Mouse (Mus musculus) midbrain, embryonic 14.5 days (tissue): ENCODE measurements at regions not wholly inside any gene's neighbourhood (a gene's known extent, or its start where the extent isn't known, plus 50 kb on each side); places are given as distances from the start of the nearest gene placed in this dataset.
"Not testable (repeated sequence)": the region's sequence is repeated elsewhere in the genome, so short reads cannot be mapped to it uniquely, and the experiment has no call there.

Source experiments
- ATAC-seq: fragments of 200-750 bp; cut with Nextera tagmentation; 2 replicates; pipeline ENCODE4 v1.8.0; 2017; ENCODE audit warnings: moderate number of reproducible peaks, moderate library complexity; ENCODE audit not compliant: low FRiP score, low TSS enrichment
- DNase-seq: peaks from one replicate; pipeline ENCODE4 v3.0.0-alpha.2; 2015
- H3K27ac ChIP-seq: fragments of 300-500 bp; sonication (generic); replicated peaks from 2 replicates; pipeline ENCODE4 v1.5.1; 2014; ENCODE audit warnings: mild to moderate bottlenecking, low read depth, low read length, moderate library complexity
- H3K27me3 ChIP-seq: fragments of 300-500 bp; sonication (generic); 2 replicates; pipeline ENCODE4 v1.6.1; 2014; ENCODE audit warnings: low read length, control low read depth, mixed read lengths; ENCODE audit not compliant: control insufficient read depth, insufficient read depth
- H3K36me3 ChIP-seq: fragments of 300-500 bp; sonication (generic); 2 replicates; pipeline ENCODE4 v1.6.1; 2014; ENCODE audit warnings: low read length, control low read depth; ENCODE audit not compliant: control insufficient read depth, insufficient read depth
- H3K4me1 ChIP-seq: fragments of 300-500 bp; sonication (generic); 2 replicates; pipeline ENCODE4 v1.6.1; 2014; ENCODE audit warnings: mild to moderate bottlenecking, antibody characterized with exemption, low read length, control low read depth; ENCODE audit not compliant: control insufficient read depth, insufficient read depth
- H3K4me2 ChIP-seq: fragments of 300-500 bp; sonication (generic); 2 replicates; pipeline ENCODE4 v1.6.1; 2014; ENCODE audit warnings: mild to moderate bottlenecking, low read length, moderate library complexity
- H3K4me3 ChIP-seq: fragments of 300-500 bp; sonication (generic); replicated peaks from 2 replicates; pipeline ENCODE4 v1.5.1; 2014; ENCODE audit warnings: low read depth, low read length
- H3K9ac ChIP-seq: fragments of 300-500 bp; sonication (generic); replicated peaks from 2 replicates; pipeline ENCODE4 v1.6.1; 2014; ENCODE audit warnings: mild to moderate bottlenecking, low read length, moderate library complexity
- H3K9me3 ChIP-seq: fragments of 300-500 bp; sonication (generic); 2 replicates; pipeline ENCODE4 v1.6.1; 2016; ENCODE audit warnings: low read length, control low read depth, mixed read lengths; ENCODE audit not compliant: control insufficient read depth
- WGBS: fragments of 180-500 bp; shearing (Covaris S2); extraction: QIAGEN DNeasy Blood & Tissue Kit; methylation state at CpG from one replicate; pipeline ENCODE4 v1.1.7; 2014; 5-methylcytosine and 5-hydroxymethylcytosine counted together

DNA sequence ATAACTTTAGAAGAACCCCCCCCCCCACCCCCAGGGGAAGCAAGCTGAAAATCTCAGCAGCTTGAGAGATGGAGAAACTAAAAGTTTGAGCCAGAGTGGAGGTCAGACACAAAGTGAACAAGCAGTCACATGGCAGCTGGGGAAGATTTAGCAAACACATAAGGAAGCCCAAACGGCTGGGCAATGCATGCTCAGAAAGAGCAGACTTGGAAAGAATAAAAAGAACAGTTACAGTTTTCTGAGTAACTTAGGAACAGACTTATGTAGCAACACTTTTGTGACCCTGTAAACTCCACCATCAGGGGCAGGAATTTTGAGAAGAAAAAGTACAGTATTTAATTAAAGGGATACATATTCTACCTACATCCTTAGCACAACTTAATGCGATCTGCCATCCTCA lies 1089.2 kb downstream of the Sorcs3 start:
- WGBS: 88% methylated on average over 2 of the region's 2 CpGs
- Histone ChIP-seq H3K27ac (no peak overlapping the region), H3K4me1 (peaks cover 12% of the 10 kb centered on the region; the same call in 1 of the 2 replicates), H3K36me3 (no peaks in the 10 kb centered on the region), H3K9ac (no peak overlapping the region), H3K9me3 (no peaks in the 10 kb centered on the region), H3K4me2 (no peak overlapping the region), H3K27me3 (no peaks in the 10 kb centered on the region), H3K4me3 (no peak overlapping the region)
- no peak for DNase-seq
- ATAC-seq: no peak

DNA sequence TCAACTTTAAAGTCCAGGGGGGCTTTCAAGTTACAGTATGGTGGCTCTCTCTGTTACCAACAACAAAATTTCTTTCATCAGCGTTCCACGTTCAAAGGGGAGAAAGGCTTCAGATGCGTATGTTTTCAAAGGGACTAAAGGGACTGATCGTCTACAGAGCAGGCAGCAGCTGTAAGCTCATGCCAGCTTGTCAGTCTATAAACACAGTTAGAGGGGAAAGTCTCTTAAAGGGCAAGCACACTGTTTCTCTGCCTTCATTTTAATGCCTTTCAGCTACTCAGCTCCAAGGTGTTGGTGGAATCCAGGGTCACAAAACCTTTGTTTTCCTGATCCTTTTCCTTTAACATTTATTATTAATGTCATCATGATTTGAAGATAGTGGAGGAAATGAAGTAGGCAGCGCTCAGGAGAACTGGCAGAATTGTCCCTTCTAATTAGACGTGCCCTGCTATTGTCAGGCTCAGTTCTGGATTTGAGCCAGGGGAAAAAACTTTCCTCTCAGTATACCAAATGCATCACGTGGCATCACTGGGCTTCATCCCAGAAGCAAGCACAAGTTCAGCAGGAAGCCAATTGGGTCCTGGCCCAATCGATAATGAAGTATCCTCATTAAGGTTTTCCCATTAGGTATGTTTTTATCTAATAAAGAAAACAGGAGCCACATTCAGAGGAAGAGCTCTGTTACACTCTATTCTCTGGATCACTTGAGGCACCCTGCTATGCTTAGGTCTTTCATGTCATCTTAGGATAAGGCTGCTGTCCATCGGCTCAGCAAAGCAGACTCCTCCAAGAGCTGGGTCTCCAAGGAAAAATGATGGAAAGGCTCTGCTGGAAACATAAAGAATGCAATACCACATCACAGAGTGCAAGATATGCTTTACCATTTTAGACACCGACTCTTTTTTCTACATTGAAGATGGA lies 1093.8 kb downstream of the Sorcs3 start:
- ATAC-seq: peak; percentile 73; the same call in 1 of the 2 replicates
- H3K36me3 ChIP-seq: no peaks in the 10 kb centered on the region
- H3K9ac ChIP-seq: no peak overlapping the region
- no peaks in the 10 kb centered on the region for H3K27me3 ChIP-seq
- H3K4me2 ChIP-seq: peak overlapping the region; percentile 38
- 9% methylated on average over 10 of the region's 10 CpGs for WGBS
- no peaks in the 10 kb centered on the region for H3K9me3 ChIP-seq
- H3K4me1 ChIP-seq: peaks cover 14% of the 10 kb centered on the region; the same call in 1 of the 2 replicates
- peak overlapping the region; percentile 52; the same call in 1 of the 2 replicates for H3K27ac ChIP-seq
- H3K4me3 ChIP-seq: no peak overlapping the region
- DNase-seq: peak; percentile 76

DNA sequence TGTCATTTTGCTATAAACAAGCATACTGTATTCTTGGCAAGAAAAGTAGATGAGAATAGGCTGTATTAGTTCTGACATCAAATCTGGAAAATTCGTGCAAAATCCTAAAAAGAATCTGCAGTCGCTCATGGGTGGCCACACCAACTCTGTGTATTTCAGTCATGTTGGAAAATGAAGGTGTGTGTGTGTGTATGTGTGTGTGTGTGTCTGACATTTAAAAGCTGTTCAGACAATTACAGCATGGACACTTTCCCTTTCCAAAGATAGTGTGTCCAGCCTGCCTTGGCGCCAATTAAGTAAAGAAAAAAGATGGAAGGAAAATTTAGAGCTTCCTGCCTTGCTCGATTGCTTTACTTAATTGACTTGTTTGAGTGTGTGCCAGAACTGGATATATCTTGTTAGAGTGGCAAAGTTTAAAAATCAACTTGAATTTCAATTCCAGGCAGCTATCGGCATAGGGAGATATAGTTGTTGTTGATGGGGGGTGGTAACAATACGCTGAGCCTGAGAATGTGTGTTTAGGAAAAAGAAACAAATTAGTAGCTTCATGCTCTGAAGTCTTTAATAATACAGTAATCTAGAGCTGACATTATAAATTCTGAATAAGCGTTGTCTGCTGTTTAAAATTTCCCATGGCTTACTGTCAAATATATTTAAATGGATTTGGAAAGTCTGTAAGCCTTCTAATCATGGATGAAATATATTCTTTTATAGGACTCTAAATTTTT lies 1095.7 kb downstream of the Sorcs3 start:
- Histone ChIP-seq H3K4me2 (no peak overlapping the region), H3K4me1 (peaks cover 14% of the 10 kb centered on the region; the same call in 1 of the 2 replicates), H3K27ac (no peak overlapping the region), H3K4me3 (no peak overlapping the region), H3K9me3 (no peaks in the 10 kb centered on the region), H3K36me3 (no peaks in the 10 kb centered on the region), H3K27me3 (no peaks in the 10 kb centered on the region), H3K9ac (no peak overlapping the region)
- no peak for ATAC-seq
- DNase-seq: no peak
- 79% methylated on average over 7 of the region's 7 CpGs for WGBS

DNA sequence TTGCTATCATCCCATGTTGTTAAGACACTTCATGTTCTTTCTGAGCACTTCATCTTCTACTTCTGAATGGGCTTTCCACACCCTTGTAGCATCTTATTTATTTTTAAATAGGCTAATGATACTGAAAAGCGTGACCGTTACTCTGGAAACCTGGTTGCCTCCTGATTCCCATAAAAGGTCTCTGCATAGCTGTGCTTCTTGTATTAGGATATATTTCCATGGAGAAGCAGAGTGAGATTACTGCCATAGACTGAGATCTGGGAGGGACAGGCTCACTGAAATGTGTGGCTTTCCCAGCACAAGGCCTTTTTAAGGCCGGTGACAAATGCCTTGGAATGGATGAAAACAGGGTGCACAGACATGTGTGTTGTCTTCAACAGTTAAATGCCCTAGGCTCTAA lies 1100.0 kb downstream of the Sorcs3 start:
- no peaks in the 10 kb centered on the region for H3K36me3 ChIP-seq
- no peak overlapping the region for H3K4me3 ChIP-seq
- ATAC-seq: peak; percentile 27; the same call in 1 of the 2 replicates
- 21% methylated on average over 3 of the region's 3 CpGs for WGBS
- H3K27ac ChIP-seq: no peak overlapping the region
- no peaks in the 10 kb centered on the region for H3K9me3 ChIP-seq
- H3K4me2 ChIP-seq: no peak overlapping the region
- no peaks in the 10 kb centered on the region for H3K27me3 ChIP-seq
- no peaks in the 10 kb centered on the region for H3K4me1 ChIP-seq
- peak; percentile 68 for DNase-seq
- H3K9ac ChIP-seq: no peak overlapping the region

DNA sequence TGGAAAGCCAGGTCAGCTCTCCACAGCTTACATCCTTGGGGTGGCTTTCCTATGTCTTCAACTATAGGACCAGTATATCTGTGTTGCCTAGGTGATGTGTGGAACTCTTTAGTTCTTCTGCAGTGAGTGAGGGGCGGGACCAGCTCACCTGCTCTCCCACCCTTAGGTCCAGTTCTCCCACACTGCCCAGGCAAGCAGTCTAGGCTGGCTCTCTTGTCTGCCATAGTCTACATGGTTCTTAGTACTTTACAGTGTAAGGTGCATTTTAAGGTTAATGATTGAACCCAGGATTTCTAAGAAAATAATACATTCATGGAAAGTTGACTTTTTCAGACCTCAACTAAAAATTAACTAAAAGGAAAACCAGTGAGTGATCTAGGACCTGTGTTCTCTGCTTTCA lies 1108.4 kb downstream of the Sorcs3 start:
- DNase-seq: no peak
- H3K4me2 ChIP-seq: no peak overlapping the region
- WGBS: 91% methylated on average over 1 of the region's 1 CpGs

DNA sequence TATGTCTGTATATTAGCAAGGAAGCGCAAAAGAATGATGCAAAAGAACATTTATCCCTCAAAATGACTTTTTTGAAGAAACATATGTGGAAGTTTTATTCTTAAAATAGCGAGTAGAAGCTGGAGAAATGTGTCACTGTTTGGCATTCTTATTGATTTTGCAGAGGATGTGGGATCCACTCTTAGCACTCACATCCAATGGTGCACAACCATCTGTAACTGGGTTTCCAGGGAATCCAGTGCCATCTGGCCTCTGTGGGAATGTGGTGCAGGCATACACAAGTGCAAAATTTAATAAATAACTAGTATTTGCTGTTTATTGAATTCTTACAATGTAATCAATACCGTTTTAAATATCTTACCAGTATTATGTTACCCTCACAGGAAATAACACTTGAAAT lies 1153.8 kb downstream of the Sorcs3 start:
- no peak overlapping the region for H3K4me3 ChIP-seq
- H3K9me3 ChIP-seq: no peaks in the 10 kb centered on the region
- DNase-seq (no peak), ATAC-seq (no peak)
- H3K9ac ChIP-seq: no peak overlapping the region
- no peaks in the 10 kb centered on the region for H3K4me1 ChIP-seq
- no peak overlapping the region for H3K4me2 ChIP-seq
- no peaks in the 10 kb centered on the region for H3K27me3 ChIP-seq
- H3K27ac ChIP-seq: no peak overlapping the region
- H3K36me3 ChIP-seq: no peaks in the 10 kb centered on the region
- WGBS: 91% methylated on average over 3 of the region's 3 CpGs

More for the DNA sequence above, 1108.4 kb downstream of the Sorcs3 start:
- H3K9me3 ChIP-seq: no peaks in the 10 kb centered on the region
- no peaks in the 10 kb centered on the region for H3K36me3 ChIP-seq
- ATAC-seq: no peak
- H3K9ac ChIP-seq: no peak overlapping the region
- H3K4me1 ChIP-seq: no peaks in the 10 kb centered on the region
- no peak overlapping the region for H3K27ac ChIP-seq
- H3K27me3 ChIP-seq: no peaks in the 10 kb centered on the region; the same call in none of the 2 replicates
- H3K4me3 ChIP-seq: no peak overlapping the region

DNA sequence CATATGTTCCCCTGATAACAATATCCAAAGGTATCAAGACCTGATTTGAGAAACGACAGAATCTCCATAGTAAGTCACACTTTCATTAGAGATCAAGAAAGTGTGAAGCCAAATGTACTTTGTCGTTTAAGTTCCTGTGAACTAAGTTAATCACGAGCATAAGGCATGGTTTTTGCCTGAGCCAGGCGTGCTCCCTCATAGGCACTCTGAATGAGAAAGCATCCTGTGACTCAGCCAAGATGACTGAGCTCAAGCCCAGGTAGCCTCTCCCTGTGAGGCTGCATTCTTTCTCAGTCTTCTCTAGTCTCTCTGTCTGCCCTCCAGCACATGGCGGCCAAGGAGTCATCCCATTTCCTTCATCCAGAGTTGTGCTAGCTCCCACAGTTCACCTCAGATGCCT lies 1154.9 kb downstream of the Sorcs3 start:
- 94% methylated on average over 5 of the region's 5 CpGs for WGBS
- Histone ChIP-seq H3K27ac (no peak overlapping the region), H3K9ac (no peak overlapping the region), H3K4me2 (no peak overlapping the region), H3K36me3 (no peaks in the 10 kb centered on the region), H3K9me3 (no peaks in the 10 kb centered on the region), H3K4me1 (no peaks in the 10 kb centered on the region), H3K27me3 (no peaks in the 10 kb centered on the region), H3K4me3 (no peak overlapping the region)
- DNase-seq (no peak), ATAC-seq (no peak)

DNA sequence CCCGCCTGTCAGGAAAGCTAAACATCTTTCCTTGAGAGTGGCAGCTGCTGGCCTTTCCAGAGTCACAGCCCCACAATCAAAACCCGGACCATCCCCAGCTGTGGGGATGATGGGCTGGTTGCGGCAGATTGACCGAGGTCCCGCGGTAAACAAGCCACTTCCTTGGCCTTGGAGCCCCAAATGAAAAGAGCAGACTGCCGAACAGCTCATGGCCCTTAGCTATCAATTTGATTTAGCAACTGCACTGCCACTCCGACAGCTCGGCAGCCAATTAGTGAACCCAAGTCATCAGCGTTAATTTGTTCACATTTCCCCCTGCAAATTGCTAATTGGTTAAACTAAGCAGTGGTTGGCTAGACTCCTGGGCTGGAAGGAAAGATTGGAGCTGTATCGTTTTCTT lies 1155.3 kb downstream of the Sorcs3 start:
- H3K27ac ChIP-seq, H3K4me3 ChIP-seq, H3K27me3 ChIP-seq, H3K4me2 ChIP-seq, ATAC-seq, H3K4me1 ChIP-seq, H3K9ac ChIP-seq, DNase-seq, H3K36me3 ChIP-seq, H3K9me3 ChIP-seq: not testable (repeated sequence)
- 91% methylated on average over 10 of the region's 11 CpGs for WGBS
